Mouse (Mus musculus) stomach, postnatal 0 days (tissue): ENCODE results near the gene Gm3233.
A peak's percentile ranks its signal among the peaks of the same experiment; 100 is the strongest.
"Not testable (repeated sequence)": the region's sequence is repeated elsewhere in the genome, so short reads cannot be mapped to it uniquely, and the experiment has no call there.

Experiments
- CTCF ChIP-seq: IDR thresholded peaks from 2 replicates; pipeline ENCODE4 v1.5.1; 2016; ENCODE audit warnings: antibody characterized with exemption, low read depth, mild to moderate bottlenecking, moderate library complexity
- EP300 ChIP-seq: optimal IDR thresholded peaks from 2 replicates; pipeline ENCODE3; 2016; ENCODE audit warnings: antibody characterized with exemption

DNA sequence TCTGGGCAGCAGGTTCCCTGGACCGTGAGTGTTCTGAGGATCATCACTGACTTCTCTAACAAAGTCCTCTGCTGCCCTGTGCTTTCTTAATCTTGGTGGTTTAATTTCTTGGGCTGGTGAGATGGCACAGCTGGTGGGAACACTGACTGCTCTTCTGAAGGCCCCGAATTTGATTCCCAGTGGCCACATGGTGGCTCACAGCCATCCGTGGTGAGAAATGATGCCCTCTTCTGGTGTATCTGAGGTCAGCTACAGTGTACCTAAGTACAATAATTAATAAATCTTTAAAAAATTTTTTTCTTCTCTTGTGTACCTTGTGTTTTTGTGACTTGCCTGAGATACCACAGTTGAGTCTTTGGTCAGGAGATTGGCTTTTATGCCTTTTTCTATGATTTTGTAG lies 7.2 kb downstream of the Gm3233 start:
- 0 out of 2 replicates have a peak, but pooled peaks have one; percentile 21 for TF ChIP-seq CTCF
- TF ChIP-seq EP300, result not testable (repeated sequence)
